Mouse (Mus musculus) neural tube, embryonic 15.5 days (tissue): ENCODE results near the gene Gap43. TPM values are rescaled to one million over a fixed set of nuclear protein-coding genes. Genes with fewer than 3 reads are reported as not detected.
A peak's percentile ranks its signal among the peaks of the same experiment; 100 is the strongest.
"Not testable (repeated sequence)": the region's sequence is repeated elsewhere in the genome, so short reads cannot be mapped to it uniquely, and the experiment has no call there.

ENCODE experiments used
- ATAC-seq: fragments of 200-750 bp; cut with Nextera tagmentation; 2 replicates; pipeline ENCODE4 v1.8.0; 2017; ENCODE audit warnings: mild to moderate bottlenecking, moderate TSS enrichment, moderate library complexity; ENCODE audit not compliant: low FRiP score
- H3K27ac ChIP-seq: fragments of 300-500 bp; sonication (generic); replicated peaks from 2 replicates; pipeline ENCODE4 v1.5.1; 2015; ENCODE audit warnings: mild to moderate bottlenecking, inconsistent platforms
- H3K27me3 ChIP-seq: fragments of 300-500 bp; sonication (generic); replicated peaks from 2 replicates; pipeline ENCODE4 v1.6.1; 2015; ENCODE audit warnings: inconsistent platforms
- H3K36me3 ChIP-seq: fragments of 300-500 bp; sonication (generic); 2 replicates; pipeline ENCODE4 v1.6.1; 2015; ENCODE audit warnings: inconsistent platforms
- H3K4me1 ChIP-seq: fragments of 300-500 bp; sonication (generic); 2 replicates; pipeline ENCODE4 v1.6.1; 2015; ENCODE audit warnings: inconsistent platforms
- H3K4me2 ChIP-seq: fragments of 300-500 bp; sonication (generic); 2 replicates; pipeline ENCODE4 v1.6.1; 2015; ENCODE audit warnings: inconsistent platforms, mild to moderate bottlenecking, moderate library complexity
- H3K4me3 ChIP-seq: fragments of 300-500 bp; sonication (generic); replicated peaks from 2 replicates; pipeline ENCODE4 v1.5.1; 2015; ENCODE audit warnings: mild to moderate bottlenecking, inconsistent platforms
- H3K9ac ChIP-seq: fragments of 300-500 bp; sonication (generic); replicated peaks from 2 replicates; pipeline ENCODE4 v1.6.1; 2015; ENCODE audit warnings: mild to moderate bottlenecking, inconsistent platforms
- H3K9me3 ChIP-seq: fragments of 300-500 bp; sonication (generic); replicated peaks from 2 replicates; pipeline ENCODE4 v1.6.1; 2016; ENCODE audit warnings: inconsistent platforms
- WGBS: fragments of 180-500 bp; shearing (Covaris S2); methylation state at CpG from one replicate; pipeline ENCODE4 v1.1.7; 2015; ENCODE audit warnings: mixed read lengths; 5-methylcytosine and 5-hydroxymethylcytosine counted together
- microRNA-seq: library from miRNA; unstranded; fragments of <30 nt; microRNA quantifications from one replicate; pipeline ENCODE4, GENCODE M21; 2017
- polyA plus RNA-seq: library from polyadenylated mRNA; unstranded; fragments of >200 nt; fragmentation: Nextera tagmentation; extraction: Ambion mirVana; gene quantifications from 2 replicates; pipeline ENCODE4 v1.2.1, GENCODE M21; 2015

The Gap43 gene
- polyA plus RNA-seq, 1 experiment from 2014 or later = 1,419 TPM

DNA sequence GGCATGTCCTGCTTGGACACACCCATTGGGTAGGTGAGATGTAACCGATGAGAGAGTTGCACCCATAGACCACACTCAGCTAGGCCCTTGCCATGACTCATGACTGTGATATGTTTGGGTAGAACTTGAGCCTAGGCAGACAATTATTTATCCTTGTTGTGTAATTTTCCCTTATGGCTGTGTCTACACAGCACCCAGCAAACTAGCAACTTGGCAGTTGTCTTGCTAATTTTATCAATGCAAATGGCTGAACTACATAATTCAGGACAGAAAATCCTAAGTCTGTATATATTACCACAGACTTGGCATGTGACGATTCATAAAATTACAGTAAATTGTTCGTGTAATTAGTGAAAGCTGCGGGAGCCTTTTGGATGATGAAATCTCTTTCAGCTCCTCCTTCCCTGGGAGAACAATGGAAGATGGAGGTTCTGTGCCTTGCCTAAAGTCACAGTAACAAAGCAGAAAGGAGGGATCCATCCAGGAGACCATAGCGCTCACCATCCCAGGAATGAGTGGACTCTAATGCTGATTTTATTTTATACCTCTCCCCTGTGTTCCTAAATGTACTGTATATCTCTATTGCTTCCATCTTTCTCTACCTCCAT lies 77.4 kb downstream of the Gap43 start:
- no peak overlapping the region for H3K9ac ChIP-seq
- H3K36me3 ChIP-seq = no peaks in the 10 kb centered on the region
- H3K4me2 ChIP-seq = no peak overlapping the region
- H3K4me1 ChIP-seq = no peaks in the 10 kb centered on the region; the same call in 1 of the 2 replicates
- peak overlapping the region; percentile 45 for H3K27ac ChIP-seq
- H3K9me3 ChIP-seq = no peaks in the 10 kb centered on the region
- no peak overlapping the region for H3K4me3 ChIP-seq
- WGBS = 64% methylated on average over 5 of the region's 5 CpGs
- no peaks in the 10 kb centered on the region for H3K27me3 ChIP-seq
- peak; percentile 41; the same call in 1 of the 2 replicates for ATAC-seq

DNA sequence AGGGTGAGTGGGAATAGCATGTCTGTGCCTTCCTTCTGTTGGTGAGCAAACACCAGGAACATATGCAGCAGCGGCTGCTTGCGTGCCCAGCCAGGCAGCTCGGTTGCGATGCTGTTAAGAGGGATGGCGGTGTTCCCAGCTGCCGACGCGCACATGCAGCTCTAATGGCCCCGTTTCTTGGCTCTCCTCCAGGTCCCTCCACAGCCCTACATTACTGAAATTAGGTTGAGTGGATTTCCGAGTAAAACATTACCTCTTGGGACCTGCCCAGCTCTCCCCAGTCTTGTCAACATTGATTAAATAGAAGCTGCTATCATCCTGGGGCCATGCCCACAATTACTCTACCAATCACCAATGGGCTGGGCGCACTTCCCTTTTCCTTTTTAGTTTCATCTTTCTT lies 84.8 kb downstream of the Gap43 start:
- H3K27me3 ChIP-seq = no peaks in the 10 kb centered on the region
- H3K27ac ChIP-seq = peak overlapping the region; percentile 77
- H3K4me2 ChIP-seq = peak overlapping the region; percentile 32
- no peaks in the 10 kb centered on the region for H3K36me3 ChIP-seq
- H3K9me3 ChIP-seq = no peaks in the 10 kb centered on the region
- H3K4me1 ChIP-seq = peaks cover 9% of the 10 kb centered on the region; the same call in 1 of the 2 replicates
- peak; percentile 89 for ATAC-seq
- no peak overlapping the region for H3K4me3 ChIP-seq
- WGBS = 39% methylated on average over 11 of the region's 11 CpGs
- H3K9ac ChIP-seq = no peak overlapping the region

- ATAC-seq = peak; percentile 63; the same call in 1 of the 2 replicates
- Histone ChIP-seq H3K4me2 (peak overlapping the region; percentile 32), H3K9ac (no peak overlapping the region), H3K27me3 (no peaks in the 10 kb centered on the region), H3K27ac (peak overlapping the region; percentile 77), H3K9me3 (no peaks in the 10 kb centered on the region), H3K36me3 (no peaks in the 10 kb centered on the region), H3K4me1 (peaks cover 9% of the 10 kb centered on the region; the same call in 1 of the 2 replicates), H3K4me3 (no peak overlapping the region)
- 55% methylated on average over 3 of the region's 3 CpGs for whole genome bisulfite sequencing
Observed at GRCm38 (mm10) chr16:42255222-42255621, 85.2 kb downstream of the Gap43 start.

GRCm38 (mm10) chr16:42252252-42252651 lies 88.2 kb downstream of the Gap43 start:
- no peak overlapping the region for H3K27ac ChIP-seq
- H3K9me3 ChIP-seq = no peaks in the 10 kb centered on the region
- H3K4me2 ChIP-seq = no peak overlapping the region
- WGBS = 76% methylated on average over 5 of the region's 5 CpGs
- no peak overlapping the region for H3K4me3 ChIP-seq
- ATAC-seq = no peak
- no peak overlapping the region for H3K9ac ChIP-seq
- H3K4me1 ChIP-seq = peaks cover 9% of the 10 kb centered on the region; the same call in 1 of the 2 replicates
- peaks cover 8% of the 10 kb centered on the region; the same call in 1 of the 2 replicates for H3K36me3 ChIP-seq
- no peaks in the 10 kb centered on the region for H3K27me3 ChIP-seq

DNA sequence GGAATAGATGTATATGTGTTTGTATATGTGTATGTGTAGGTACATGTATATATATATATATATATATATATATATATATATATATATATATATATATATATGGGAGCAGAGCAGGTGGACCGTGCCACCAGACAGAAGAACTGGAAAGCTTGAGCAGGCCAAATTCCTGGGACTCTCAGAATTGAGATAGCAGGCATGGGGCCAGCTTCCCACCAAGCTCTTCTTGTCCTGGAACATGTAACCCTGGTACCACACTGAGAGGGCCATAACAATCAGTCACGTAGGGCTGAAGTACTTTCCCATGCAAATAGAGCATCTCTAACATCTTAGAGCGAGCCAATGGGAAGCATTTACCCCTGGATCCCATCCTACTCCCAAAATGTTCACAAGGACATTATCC lies 96.3 kb downstream of the Gap43 start:
- not testable (repeated sequence) for H3K9me3 ChIP-seq, H3K4me2 ChIP-seq, H3K27me3 ChIP-seq, H3K27ac ChIP-seq, H3K9ac ChIP-seq, H3K4me3 ChIP-seq, H3K36me3 ChIP-seq, H3K4me1 ChIP-seq, ATAC-seq
- WGBS = 75% methylated on average over 3 of the region's 3 CpGs

DNA sequence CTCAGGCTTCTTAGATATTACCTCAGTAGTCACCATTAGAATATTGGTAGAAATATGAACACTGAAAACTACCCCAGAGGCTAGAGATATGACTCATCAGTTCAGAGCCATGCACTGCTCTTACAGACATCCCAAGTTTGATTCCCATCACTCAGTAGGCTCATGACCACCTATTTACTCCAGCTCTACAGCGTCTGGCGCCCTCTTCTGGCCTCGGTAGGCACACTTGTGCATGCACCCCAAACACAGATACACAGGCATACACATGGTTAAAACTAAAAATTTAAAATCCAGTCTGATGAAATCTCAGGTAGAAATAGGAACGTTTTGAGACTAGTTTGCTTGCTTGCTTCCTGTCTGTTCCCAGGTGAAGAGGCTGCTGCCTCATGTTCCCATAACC lies 109.1 kb downstream of the Gap43 start:
- ATAC-seq = no peak
- Histone ChIP-seq H3K4me2 (no peak overlapping the region), H3K36me3 (no peaks in the 10 kb centered on the region), H3K4me3 (no peak overlapping the region), H3K27me3 (no peaks in the 10 kb centered on the region), H3K9me3 (no peaks in the 10 kb centered on the region), H3K4me1 (no peaks in the 10 kb centered on the region), H3K27ac (no peak overlapping the region), H3K9ac (no peak overlapping the region)
- 75% methylated on average over 4 of the region's 4 CpGs for WGBS

Small RNA genes within 50 kb of the gene (microRNA-seq; reads per million reads assigned to microRNA genes)
- gene Mir6540 = 53.7 reads per million, percentile 44 among the genes with 10 or more reads in this experiment
